Mouse (Mus musculus) urinary bladder, postnatal 10 days (tissue): Measurements from ENCODE around the gene Olfr815.
"Not testable (repeated sequence)": the region's sequence is repeated elsewhere in the genome, so short reads cannot be mapped to it uniquely, and the experiment has no call there.

Experiments used
- DNase-seq: peaks from one replicate; pipeline ENCODE4 v3.0.0; 2022; ENCODE audit warnings: low spot score

Gene Olfr815

DNA sequence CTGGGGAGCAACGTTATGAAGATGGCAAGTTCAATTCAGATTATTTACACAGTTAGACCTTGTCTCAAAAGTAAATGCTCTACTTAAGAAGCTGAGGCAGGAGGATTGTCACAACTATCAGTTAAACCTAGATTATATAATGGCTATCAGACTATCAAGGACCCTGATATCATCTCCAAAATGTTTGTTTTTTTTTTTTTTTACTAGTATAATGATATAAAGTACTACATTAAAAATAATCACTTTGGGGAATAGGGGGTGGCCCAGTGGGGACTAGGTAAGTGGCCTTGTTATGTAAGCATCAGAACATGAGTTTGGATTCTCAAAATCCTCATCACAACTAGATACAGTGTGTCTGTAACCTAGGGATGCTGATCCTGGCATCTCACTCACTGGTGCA is at the start of gene Olfr815:
Gene Olfr815 (minus strand): TSS at position 101 of the 400 bp plus-strand sequence.
- DNase-seq: not testable (repeated sequence)

DNA sequence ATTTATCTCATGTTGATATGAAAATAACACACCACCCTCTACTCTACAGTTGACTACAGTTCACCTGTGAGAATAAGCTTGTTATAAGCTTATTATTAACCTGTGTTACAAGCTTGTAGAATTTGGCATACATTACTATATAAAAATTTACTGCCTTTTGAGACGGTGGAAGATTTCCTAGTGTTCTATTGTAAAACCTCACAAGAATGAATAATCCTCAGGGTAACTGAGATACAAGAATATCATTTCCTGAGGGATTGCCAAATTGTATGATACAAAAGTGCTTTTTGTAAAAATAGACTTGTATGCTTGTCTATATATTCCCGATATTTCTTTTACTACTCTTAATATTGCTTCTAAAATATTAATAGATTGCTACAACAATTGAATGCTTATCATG is 43.3 kb upstream of the Olfr815 start, which contains the start of gene Olfr818:
Gene Olfr818 (minus strand): TSS at position 101 of the 400 bp plus-strand sequence.
- no peak for DNase-seq

DNA sequence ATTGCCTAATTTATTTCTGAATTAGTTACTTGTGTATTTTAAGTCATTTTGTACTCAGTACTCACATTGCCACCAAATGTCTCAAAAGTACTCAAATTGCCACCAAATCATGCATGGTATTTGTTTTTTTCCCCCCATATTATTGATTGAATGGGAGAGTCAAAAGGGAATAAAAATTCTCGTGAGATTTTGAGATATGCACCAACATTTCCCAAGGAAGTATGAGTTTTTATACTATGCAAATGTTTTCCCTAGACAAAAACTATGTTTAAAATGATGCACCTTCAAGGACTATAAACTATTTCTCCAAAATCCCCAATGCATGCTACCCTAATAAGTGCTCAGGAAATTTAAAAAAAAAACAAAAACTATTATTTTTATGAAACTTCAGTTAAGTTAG is 9.8 kb upstream of the Olfr815 start, which contains the start of gene Olfr816:
Gene Olfr816 (minus strand): TSS at position 101 of the 400 bp plus-strand sequence.
- no peak for DNase-seq

DNA sequence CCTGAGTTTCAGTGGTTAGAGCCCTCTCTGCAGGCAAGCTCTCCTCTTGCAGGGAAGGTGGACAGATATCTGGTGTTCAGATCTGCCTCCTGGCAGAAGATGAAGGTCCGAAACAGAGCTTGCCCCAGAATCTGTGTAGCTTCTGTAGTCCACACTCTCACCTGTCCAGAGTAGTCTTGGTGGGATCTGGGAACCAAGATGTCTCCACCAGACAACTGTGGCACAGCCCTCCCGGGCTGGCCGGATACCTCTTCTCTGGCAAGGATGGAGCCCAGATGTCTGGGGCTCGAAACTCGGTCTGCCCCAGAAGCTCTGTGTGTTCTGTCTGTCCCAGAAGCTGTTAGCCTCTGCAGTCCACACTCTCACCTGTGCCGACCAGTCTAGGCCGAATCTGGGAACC is 19.7 kb downstream of the Olfr815 start:
- no peak for DNase-seq

DNA sequence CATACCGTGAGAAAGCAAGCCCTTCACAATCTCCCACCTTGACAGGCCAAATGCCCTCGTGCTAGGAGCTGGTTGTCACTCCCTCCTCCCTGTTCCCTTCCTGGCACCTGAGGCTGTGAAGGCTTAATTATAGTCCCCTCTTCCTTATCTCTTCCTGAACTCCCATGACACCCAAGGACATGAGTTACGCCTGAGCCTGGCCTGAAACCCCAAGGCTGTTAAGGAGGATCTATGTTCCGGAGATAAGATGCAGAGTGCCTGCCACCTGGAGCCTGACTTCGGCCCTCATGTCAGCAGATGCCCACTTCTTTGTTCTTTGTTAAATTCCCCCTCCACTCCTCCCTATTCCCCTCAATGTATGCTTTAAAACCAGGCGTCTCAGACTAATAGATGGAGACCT is 20.2 kb downstream of the Olfr815 start:
- not testable (repeated sequence) for DNase-seq

DNA sequence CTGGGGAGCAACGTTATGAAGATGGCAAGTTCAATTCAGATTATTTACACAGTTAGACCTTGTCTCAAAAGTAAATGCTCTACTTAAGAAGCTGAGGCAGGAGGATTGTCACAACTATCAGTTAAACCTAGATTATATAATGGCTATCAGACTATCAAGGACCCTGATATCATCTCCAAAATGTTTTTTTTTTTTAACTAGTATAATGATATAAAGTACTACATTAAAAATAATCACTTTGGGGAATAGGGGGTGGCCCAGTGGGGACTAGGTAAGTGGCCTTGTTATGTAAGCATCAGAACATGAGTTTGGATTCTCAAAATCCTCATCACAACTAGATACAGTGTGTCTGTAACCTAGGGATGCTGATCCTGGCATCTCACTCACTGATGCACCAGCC is 25.9 kb downstream of the Olfr815 start, which contains the start of gene Olfr814:
Gene Olfr814 (minus strand): TSS at position 101 of the 400 bp plus-strand sequence.
- DNase-seq: not testable (repeated sequence)

DNA sequence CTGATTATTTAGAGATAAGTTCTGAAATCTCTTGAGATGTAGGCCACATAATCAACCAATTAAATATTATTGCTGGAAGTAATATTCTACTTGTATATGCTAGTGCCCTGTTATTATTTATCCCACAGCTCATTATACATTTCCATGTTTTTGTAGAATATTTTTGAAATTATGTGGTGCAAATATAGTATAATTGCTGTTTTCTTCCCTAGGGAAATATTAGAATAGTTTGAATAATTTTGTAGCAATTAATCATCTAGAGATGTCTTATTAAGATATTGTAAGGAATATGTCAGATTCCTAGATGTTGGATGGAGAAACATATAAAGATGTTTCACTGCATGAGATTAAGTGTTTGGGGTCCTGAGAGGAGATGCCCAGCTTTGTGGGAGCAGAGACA is 50.6 kb downstream of the Olfr815 start, which contains the start of gene Olfr813:
Gene Olfr813 (plus strand): TSS at position 301 of the 400 bp plus-strand sequence.
- no peak for DNase-seq
